Mouse (Mus musculus) cerebellum, adult 18-20 months (tissue): ENCODE measurements around the gene Gm21874.
"Not testable (repeated sequence)": the region's sequence is repeated elsewhere in the genome, so short reads cannot be mapped to it uniquely, and the experiment has no call there.

Source experiments
- DNase-seq, 2 experiments: peaks; one replicate each; pipeline ENCODE4 v3.0.0; 2021

Gm21874 gene

DNA sequence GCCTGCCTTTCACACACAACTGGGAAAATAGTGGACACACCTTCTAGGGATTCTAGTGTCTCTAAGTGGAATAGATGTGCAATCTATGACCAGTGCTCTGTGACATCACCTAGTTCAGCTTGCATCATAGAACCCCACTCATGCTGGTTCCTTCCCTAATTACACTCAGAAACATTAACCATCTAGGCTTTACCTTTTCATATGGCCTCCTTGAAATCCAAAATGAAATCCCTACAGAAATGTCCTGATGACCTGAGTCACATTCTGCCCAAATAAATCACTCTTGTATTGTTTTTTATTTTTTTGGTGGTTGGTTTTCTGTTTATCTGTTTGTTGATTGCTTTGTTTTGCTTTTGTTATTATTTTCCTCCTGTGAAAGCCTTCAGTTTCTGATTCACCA is at the start of gene Gm21874:
Gene Gm21874, minus strand, starts transcription at position 101 of the 400 bp plus-strand sequence.
- DNase-seq = not testable (repeated sequence)
